Mouse (Mus musculus) layer of hippocampus, adult 2 months (tissue): ENCODE measurements around the gene Rab11fip4. TPM values are rescaled to one million over a fixed set of nuclear protein-coding genes. Genes with fewer than 3 reads are reported as not detected.

Experiments
- DNase-seq, 2 experiments: peaks; one replicate each; pipeline ENCODE4 v3.0.0; 2022; ENCODE audit warnings: low spot score in 2 of 2
- H3K27ac ChIP-seq: fragments of 200-600 bp; 2 replicates; pipeline ENCODE4 v1.8.1; 2022
- H3K4me3 ChIP-seq: fragments of 200-600 bp; 2 replicates; pipeline ENCODE4 v1.8.1; 2022; ENCODE audit warnings: mild to moderate bottlenecking
- CTCF ChIP-seq: fragments of 200-600 bp; conservative IDR thresholded peaks from 2 replicates; pipeline ENCODE4 v1.8.1; 2022; ENCODE audit warnings: antibody characterized with exemption, mild to moderate bottlenecking, moderate library complexity
- total RNA-seq, 2 experiments: library from RNA; stranded (reverse); gene quantifications; 2 replicates each; pipeline ENCODE4 v1.2.3; 2021

The Rab11fip4 gene
- total RNA-seq, 2 experiments from 2014 or later: 163 to 168 TPM

GRCm38 (mm10) chr11:79646467-79647070 is 55.6 kb downstream of the Rab11fip4 start:
- no peak for TF ChIP-seq CTCF
- peak in 1 of 2 experiments; percentile 35 for DNase-seq
- no peak overlapping the region for H3K4me3 ChIP-seq
- peak overlapping the region; percentile 82 for H3K27ac ChIP-seq

GRCm38 (mm10) chr11:79647071-79647501 is 56.1 kb downstream of the Rab11fip4 start:
- peak overlapping the region; percentile 82 for H3K27ac ChIP-seq

GRCm38 (mm10) chr11:79650359-79650835 is 59.4 kb downstream of the Rab11fip4 start:
- no peak for TF ChIP-seq CTCF
- H3K4me3 ChIP-seq: no peak overlapping the region
- DNase-seq: peak in 1 of 2 experiments; percentile 52
- peak overlapping the region; percentile 82 for H3K27ac ChIP-seq

More at GRCm38 (mm10) chr11:79647071-79647501, 56.1 kb downstream of the Rab11fip4 start:
- H3K4me3 ChIP-seq: no peak overlapping the region
- peak; percentile 68 to 85 for DNase-seq
- TF ChIP-seq CTCF: no peak

- H3K4me3 ChIP-seq: no peak overlapping the region
- no peak overlapping the region for H3K27ac ChIP-seq
- no peak for DNase-seq
- no peak for TF ChIP-seq CTCF
Measured at GRCm38 (mm10) chr11:79652257-79652656, 61.2 kb downstream of the Rab11fip4 start.

GRCm38 (mm10) chr11:79652921-79653575 is 62.0 kb downstream of the Rab11fip4 start:
- Histone ChIP-seq H3K27ac (no peak overlapping the region), H3K4me3 (no peak overlapping the region)
- TF ChIP-seq CTCF: no peak
- no peak for DNase-seq

- no peak for TF ChIP-seq CTCF
- H3K4me3 ChIP-seq: no peak overlapping the region
- no peak overlapping the region for H3K27ac ChIP-seq
- no peak for DNase-seq
Measured at GRCm38 (mm10) chr11:79654407-79654831, 63.4 kb downstream of the Rab11fip4 start.

- TF ChIP-seq CTCF: no peak
- H3K4me3 ChIP-seq: no peak overlapping the region
Measured at GRCm38 (mm10) chr11:79655592-79655991, 64.6 kb downstream of the Rab11fip4 start.

GRCm38 (mm10) chr11:79656491-79656890 is 65.5 kb downstream of the Rab11fip4 start:
- no peak for DNase-seq
- no peak for TF ChIP-seq CTCF
- Histone ChIP-seq H3K27ac (no peak overlapping the region), H3K4me3 (no peak overlapping the region)

More at GRCm38 (mm10) chr11:79655592-79655991, 64.6 kb downstream of the Rab11fip4 start:
- H3K27ac ChIP-seq: no peak overlapping the region
- DNase-seq: no peak

- Histone ChIP-seq H3K27ac (no peak overlapping the region), H3K4me3 (no peak overlapping the region)
- no peak for TF ChIP-seq CTCF
- DNase-seq: no peak
Measured at GRCm38 (mm10) chr11:79657053-79657452, 66.0 kb downstream of the Rab11fip4 start.

- DNase-seq: no peak
- TF ChIP-seq CTCF: no peak
- Histone ChIP-seq H3K4me3 (no peak overlapping the region), H3K27ac (no peak overlapping the region)
Measured at GRCm38 (mm10) chr11:79658205-79658825, 67.3 kb downstream of the Rab11fip4 start.

GRCm38 (mm10) chr11:79660361-79661205 is 69.6 kb downstream of the Rab11fip4 start:
- Histone ChIP-seq H3K27ac (peak overlapping the region; percentile 91), H3K4me3 (peak overlapping the region; percentile 68)
- no peak for TF ChIP-seq CTCF
- DNase-seq: peak; percentile 73 to 74

- DNase-seq: no peak
- peak overlapping the region; percentile 91 for H3K27ac ChIP-seq
Measured at GRCm38 (mm10) chr11:79661877-79662545, 71.0 kb downstream of the Rab11fip4 start.

More at GRCm38 (mm10) chr11:79661877-79662545, 71.0 kb downstream of the Rab11fip4 start:
- peak overlapping the region; percentile 68 for H3K4me3 ChIP-seq
- TF ChIP-seq CTCF: no peak
